Comparison of ENCODE assay signal across 27 mouse cellular contexts in the genomic region with DNA sequence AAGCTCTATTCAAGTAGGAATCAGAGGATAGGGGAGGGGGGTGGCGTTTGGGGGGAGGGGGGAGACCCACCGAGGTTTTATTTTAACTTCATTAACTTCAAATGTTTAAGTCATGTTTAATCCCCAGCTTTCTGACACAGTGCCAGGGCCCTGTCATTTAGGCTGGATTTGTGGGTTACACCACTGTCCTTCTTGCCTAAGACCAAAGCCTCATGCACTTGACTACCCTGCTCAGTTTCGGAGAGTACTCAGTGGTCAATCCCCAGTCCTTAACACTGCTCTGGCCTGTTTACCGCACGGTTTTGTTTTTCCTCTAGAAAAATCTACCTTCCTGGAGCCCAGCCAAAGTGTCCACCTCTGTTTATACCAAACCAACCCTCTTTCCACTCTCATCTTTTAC.
A peak's percentile ranks its signal among the peaks of the same experiment; 100 is the strongest.
DNase-seq lines count a peak whose midpoint lies in the region.
"Had no signal": no experiment of that assay in that cellular context is flagged by ENCODE, and none has a peak within 500 bp of the region (broad histone marks: within the 10 kb centered on the region; RNA-seq: fewer than 3 reads in every experiment).

No protein-coding gene starts in this region.

- H3K27me3 ChIP-seq in hindbrain, embryonic 10.5 days (ENCODE audit: insufficient read depth, poor library complexity, severe bottlenecking): no peaks in the 10 kb centered on the region
- H3K27me3 ChIP-seq: embryonic facial prominence, embryonic 12.5 days; heart, embryonic 15.5 days; hindbrain, embryonic 12.5 days; intestine, embryonic 15.5 days; limb, embryonic 12.5 days; liver, embryonic 13.5 days; lung, embryonic 15.5 days had no signal

- H3K4me1 ChIP-seq in hindbrain, embryonic 10.5 days (replicated peaks): peaks cover 23% of the 10 kb centered on the region

- 93% methylated on average over 5 of the region's 5 CpGs for WGBS in hindbrain, embryonic 10.5 days

- DNase-seq in adrenal gland, adult 2 months: peak; percentile 42
- no peak for DNase-seq in adrenal gland, postnatal 4 days (ENCODE audit: low spot score in 2 of 2)
- DNase-seq in kidney, postnatal 4 days: peak; percentile 29 to 40
- no peak for DNase-seq in kidney, adult 11 months
- peak; percentile 28 for DNase-seq in lung, postnatal 25 days (ENCODE audit: low spot score)
- DNase-seq in lung, postnatal 14 days: no peak
- DNase-seq in hindbrain, embryonic 10.5 days (ENCODE audit: low spot score): no peak
- DNase-seq: adrenal gland, postnatal 14 days; cerebellum, adult 11-12 months; cerebellum, adult 9-11 months; embryo, embryonic 11 days; gastrocnemius, adult 2 months; gastrocnemius, postnatal 36 days; layer of hippocampus, adult 9-11 months; liver, embryonic 13.5 days; right cerebral cortex, postnatal 25 days; thymus, postnatal 14 days had no signal

- H3K36me3 ChIP-seq in hindbrain, embryonic 10.5 days: peaks cover 14% of the 10 kb centered on the region
- H3K36me3 ChIP-seq: heart, embryonic 15.5 days; intestine, embryonic 15.5 days; limb, embryonic 12.5 days; lung, embryonic 15.5 days had no signal

- H3K9me3 ChIP-seq in hindbrain, embryonic 10.5 days: no peaks in the 10 kb centered on the region
- H3K9me3 ChIP-seq: embryonic facial prominence, embryonic 12.5 days; forebrain, embryonic 10.5 days; G1E; heart, embryonic 15.5 days; hindbrain, embryonic 12.5 days; intestine, embryonic 15.5 days; limb, embryonic 12.5 days; liver, embryonic 13.5 days; lung, embryonic 15.5 days had no signal

- H3K4me3 ChIP-seq in hindbrain, embryonic 10.5 days: no peak overlapping the region
- H3K4me3 ChIP-seq: embryonic facial prominence, embryonic 12.5 days; forebrain, embryonic 10.5 days; gastrocnemius, adult 2 months; heart, embryonic 15.5 days; hindbrain, embryonic 12.5 days; intestine, embryonic 15.5 days; left cerebral cortex, adult 2 months; limb, embryonic 12.5 days; liver, embryonic 13.5 days; lung, embryonic 15.5 days had no signal

- H3K27ac ChIP-seq in hindbrain, embryonic 10.5 days: no peak overlapping the region
- H3K27ac ChIP-seq: embryonic facial prominence, embryonic 12.5 days; forebrain, embryonic 10.5 days; gastrocnemius, adult 2 months; heart, embryonic 15.5 days; hindbrain, embryonic 12.5 days; hindbrain, postnatal 0 days; intestine, embryonic 15.5 days; left cerebral cortex, adult 2 months; limb, embryonic 12.5 days; lung, embryonic 15.5 days had no signal

Comparison
In these comparisons a context has a peak if more than half of its experiments do, and no peak if none do; other contexts are left out.
1. DNase-seq: peak in adrenal gland, adult 2 months (single experiment), kidney, postnatal 4 days (2 of 2) and lung, postnatal 25 days (single experiment); none in adrenal gland, postnatal 4 days (0 of 2), kidney, adult 11 months (single experiment), lung, postnatal 14 days (single experiment) and hindbrain, embryonic 10.5 days (single experiment).